Mouse (Mus musculus) lung, postnatal 0 days (tissue): ENCODE measurements at regions not wholly inside any gene's neighbourhood (a gene's known extent, or its start where the extent isn't known, plus 50 kb on each side); places are given as distances from the start of the nearest gene placed in this dataset.

Source experiments
- CTCF ChIP-seq: IDR thresholded peaks from 2 replicates; pipeline ENCODE4 v1.5.1; 2016; ENCODE audit warnings: antibody characterized with exemption, mild to moderate bottlenecking
- EP300 ChIP-seq: IDR thresholded peaks from 2 replicates; pipeline ENCODE4 v1.6.1; 2016; ENCODE audit warnings: antibody characterized with exemption, mild to moderate bottlenecking, control low read depth

DNA sequence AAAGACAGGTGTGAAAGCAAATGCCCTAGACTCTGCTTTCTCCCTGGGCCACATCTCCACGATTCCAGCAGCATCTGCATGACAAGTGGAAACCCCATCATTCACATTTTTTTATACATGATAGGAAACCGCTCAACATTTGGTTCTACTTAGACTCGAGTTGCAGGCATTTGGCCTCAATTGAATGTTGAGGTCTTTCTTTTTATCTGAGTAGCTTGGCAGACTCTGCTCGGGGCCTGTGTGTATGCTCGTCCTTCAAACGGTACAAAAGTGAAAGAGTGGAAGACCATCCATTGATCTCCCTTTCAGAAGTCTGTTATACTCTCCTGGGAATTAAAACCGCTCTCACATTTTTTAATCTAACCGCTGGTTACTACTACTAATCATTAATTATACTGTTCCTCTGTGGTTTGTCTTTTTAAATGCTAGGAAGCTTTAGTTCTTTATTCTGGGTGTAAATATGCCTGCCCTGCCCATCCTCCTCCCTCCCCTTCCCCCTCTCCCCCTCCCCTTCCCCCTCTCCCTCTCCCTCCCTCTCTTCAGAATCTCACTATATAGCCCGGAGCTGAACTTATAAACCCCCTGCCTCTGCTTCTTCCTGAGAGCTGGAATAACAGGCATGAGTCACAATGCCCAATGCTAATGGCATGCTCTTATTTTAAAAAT, 75.5 kb downstream of the Dyrk2 start:
- TF ChIP-seq CTCF, result no peak
- no peak for TF ChIP-seq EP300
